Mouse (Mus musculus): ENCODE results near the gene Arhgef15. TPM values are rescaled to one million over a fixed set of nuclear protein-coding genes. Genes with fewer than 3 reads are reported as not detected.

Gene Arhgef15
- total RNA-seq, 2 experiments from 2014 or later: 5.8 to 6.9 TPM

- DNase-seq (ENCODE audit: extremely low spot score in 1 of 2, low spot score in 1 of 2): no peak
These were observed 59.4 kb downstream of the Arhgef15 start for GRCm38 (mm10) chr11:68897838-68898237.

- DNase-seq (ENCODE audit: extremely low spot score in 1 of 2, low spot score in 1 of 2): no peak
These were observed 60.2 kb downstream of the Arhgef15 start for GRCm38 (mm10) chr11:68897120-68897519.

GRCm38 (mm10) chr11:68896247-68896646 is 61.0 kb downstream of the Arhgef15 start:
- DNase-seq (ENCODE audit: extremely low spot score in 1 of 2, low spot score in 1 of 2): no peak

GRCm38 (mm10) chr11:68893911-68894464 is 63.3 kb downstream of the Arhgef15 start:
- DNase-seq (ENCODE audit: extremely low spot score in 1 of 2, low spot score in 1 of 2): no peak

Small RNA genes within 50 kb of the gene (microRNA-seq; reads per million reads assigned to microRNA genes)
- gene Mir3062: 0.55 to 1.00 reads per million in 2 experiments

Other genes with a start within 250 kb of the Arhgef15 start
- 10 to 100 TPM; 88.5 to 90.3 TPM for gene Ndel1, start 85.6 kb downstream of the Arhgef15 start, total RNA-seq (2021)
- not detected for gene Rnf222, start 68.9 kb downstream of the Arhgef15 start, total RNA-seq (2021)
- 100 to 1,000 TPM; 627 to 764 TPM for gene Rpl26, start 55.9 kb downstream of the Arhgef15 start, total RNA-seq (2021)
- gene Odf4, start 30.4 kb downstream of the Arhgef15 start, total RNA-seq (2021): not detected
- gene Slc25a35, start 10.7 kb upstream of the Arhgef15 start, total RNA-seq (2021): 1 to 10 TPM; 4.4 to 7.6 TPM
- gene Rangrf, start 17.7 kb upstream of the Arhgef15 start, total RNA-seq (2021): 10 to 100 TPM; 15.1 to 18.1 TPM
- 10 to 100 TPM; 18.9 to 29.3 TPM for gene Pfas, start 51.0 kb upstream of the Arhgef15 start, total RNA-seq (2021)
- 10 to 100 TPM; 35.5 to 36.0 TPM for gene Ctc1, start 58.4 kb upstream of the Arhgef15 start, total RNA-seq (2021)
- gene Aurkb, start 88.2 kb upstream of the Arhgef15 start, total RNA-seq (2021): 1 to 10 TPM in 1 of 2 experiments, under 1 TPM in 1; 0.85 to 1.0 TPM
- gene Borcs6, start 102.2 kb upstream of the Arhgef15 start, total RNA-seq (2021): 10 to 100 TPM; 27.4 to 31.4 TPM
- 10 to 100 TPM; 21.1 to 21.6 TPM for gene Tmem107, start 113.3 kb upstream of the Arhgef15 start, total RNA-seq (2021)
- 1,000 to 10,000 TPM in 1 of 2 experiments, 100 to 1,000 TPM in 1; 978 to 1,010 TPM for gene Vamp2, start 131.0 kb upstream of the Arhgef15 start, total RNA-seq (2021)
- 10 to 100 TPM; 70.1 to 89.0 TPM for gene Per1, start 137.7 kb upstream of the Arhgef15 start, total RNA-seq (2021)
- under 1 TPM; 0.80 to 0.96 TPM for gene Hes7, start 162.9 kb upstream of the Arhgef15 start, total RNA-seq (2021)
- gene 9130213A22Rik, start 165.1 kb upstream of the Arhgef15 start, total RNA-seq (2021): under 1 TPM; 0.68 to 0.89 TPM
- 1 to 10 TPM; 5.2 to 6.8 TPM for gene Aloxe3, start 168.4 kb upstream of the Arhgef15 start, total RNA-seq (2021)
- gene Alox12b, start 199.5 kb upstream of the Arhgef15 start, total RNA-seq (2021): 1 to 10 TPM; 4.0 to 7.2 TPM
- 1 to 10 TPM; 6.0 to 8.2 TPM for gene Alox8, start 240.4 kb upstream of the Arhgef15 start, total RNA-seq (2021)